Mouse (Mus musculus) ES-Bruce4 (cell line): ENCODE data around the gene Cgnl1. TPM values are rescaled to one million over a fixed set of nuclear protein-coding genes. Genes with fewer than 3 reads are reported as not detected.

Source experiments
- H3K27ac ChIP-seq: 2 replicates; pipeline ENCODE4 v1.5.1; 2012; ENCODE audit warnings: low read length, inconsistent platforms; ENCODE audit not compliant: insufficient read depth
- H3K27me3 ChIP-seq: 2 replicates; pipeline ENCODE4 v1.6.1; 2012; ENCODE audit warnings: mild to moderate bottlenecking, low read length, inconsistent platforms; ENCODE audit not compliant: control insufficient read depth, poor library complexity, insufficient read depth, severe bottlenecking
- H3K36me3 ChIP-seq: 2 replicates; pipeline ENCODE4 v1.6.1; 2012; ENCODE audit warnings: inconsistent platforms, mild to moderate bottlenecking, low read length, moderate library complexity; ENCODE audit not compliant: control insufficient read depth, poor library complexity, insufficient read depth, severe bottlenecking
- H3K4me1 ChIP-seq: one replicate; pipeline ENCODE4 v1.8.1; 2011; ENCODE audit warnings: low read length; ENCODE audit not compliant: control insufficient read depth, insufficient read depth
- H3K4me3 ChIP-seq: 2 replicates; pipeline ENCODE4 v1.5.1; 2011; ENCODE audit warnings: low read depth, mild to moderate bottlenecking, low read length
- H3K9ac ChIP-seq: 2 replicates; pipeline ENCODE4 v1.6.1; 2012; ENCODE audit warnings: low read depth, mild to moderate bottlenecking, inconsistent platforms; ENCODE audit not compliant: poor library complexity, severe bottlenecking
- H3K9me3 ChIP-seq: replicated peaks from 2 replicates; pipeline ENCODE4 v1.6.1; 2012; ENCODE audit warnings: mild to moderate bottlenecking, low read length, inconsistent platforms; ENCODE audit not compliant: control insufficient read depth, poor library complexity, insufficient read depth, severe bottlenecking
- CTCF ChIP-seq: IDR thresholded peaks from one replicate; pipeline ENCODE4 v1.8.1; 2011; ENCODE audit warnings: low read depth, low read length
- EP300 ChIP-seq: IDR thresholded peaks from 2 replicates; pipeline ENCODE4 v1.6.1; 2011; ENCODE audit warnings: low read depth, low read length; ENCODE audit not compliant: insufficient read depth
- POLR2A ChIP-seq: IDR thresholded peaks from one replicate; pipeline ENCODE4 v1.8.1; 2011; ENCODE audit warnings: low read length; ENCODE audit not compliant: insufficient read depth
- polyA plus RNA-seq: library from polyadenylated mRNA; stranded (reverse); fragments of >200 nt; gene quantifications from 2 replicates; pipeline ENCODE4 v1.2.4, GENCODE M21; 2011; ENCODE audit warnings: low read depth; ENCODE audit not compliant: missing spikeins, insufficient read depth, insufficient read length

The Cgnl1 gene
- polyA plus RNA-seq, 1 experiment = 11.3 TPM

DNA sequence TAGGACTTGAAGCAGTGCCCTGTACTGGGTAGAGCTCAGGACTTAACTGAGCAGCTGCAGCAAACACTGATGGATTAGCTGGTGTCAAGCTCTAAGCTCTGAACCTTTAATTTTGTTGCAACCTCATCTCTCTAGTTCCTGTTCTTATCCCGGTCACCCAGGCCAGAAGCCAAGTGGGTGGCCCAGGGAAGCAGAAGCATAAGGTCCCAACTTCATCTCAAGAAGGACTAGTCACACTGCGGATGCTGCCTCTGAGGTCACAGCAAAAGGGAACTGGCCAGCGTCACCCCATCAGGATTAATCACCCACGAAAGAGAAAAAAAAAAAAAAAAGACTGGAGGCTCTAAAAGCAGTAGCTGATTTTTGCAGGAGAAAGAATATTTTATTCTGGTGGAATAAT lies 14.5 kb downstream of the Cgnl1 start:
- H3K9me3 ChIP-seq = peaks cover 3% of the 10 kb centered on the region
- H3K27me3 ChIP-seq = no peaks in the 10 kb centered on the region
- no peak for TF ChIP-seq EP300
- no peak for TF ChIP-seq POLR2A
- no peak for TF ChIP-seq CTCF
- H3K27ac ChIP-seq = no peak overlapping the region
- H3K4me1 ChIP-seq = peaks cover 7% of the 10 kb centered on the region
- H3K9ac ChIP-seq = no peak overlapping the region
- H3K36me3 ChIP-seq = no peaks in the 10 kb centered on the region
- H3K4me3 ChIP-seq = no peak overlapping the region

DNA sequence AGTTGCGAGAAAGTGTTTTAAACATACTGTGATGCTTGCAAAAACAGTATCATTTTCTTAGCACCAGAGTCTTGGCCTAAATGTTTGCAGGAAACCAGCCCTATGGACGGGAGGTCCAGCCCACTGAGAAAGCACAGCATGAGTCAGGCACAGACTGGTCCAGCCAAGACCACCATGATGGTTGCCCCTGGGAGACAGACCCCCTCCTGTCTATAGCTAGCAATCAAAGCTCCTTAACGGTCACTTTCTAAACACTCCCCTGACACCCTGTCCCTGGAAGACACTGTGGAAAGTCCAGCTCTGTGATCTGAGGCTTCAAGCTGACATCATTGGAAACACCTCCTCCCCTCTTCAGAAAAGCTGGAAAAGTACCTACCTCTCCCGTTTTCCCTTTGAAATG lies 17.4 kb downstream of the Cgnl1 start:
- peaks cover 3% of the 10 kb centered on the region for H3K4me1 ChIP-seq
- no peak for TF ChIP-seq EP300
- TF ChIP-seq POLR2A = no peak
- no peak for TF ChIP-seq CTCF

DNA sequence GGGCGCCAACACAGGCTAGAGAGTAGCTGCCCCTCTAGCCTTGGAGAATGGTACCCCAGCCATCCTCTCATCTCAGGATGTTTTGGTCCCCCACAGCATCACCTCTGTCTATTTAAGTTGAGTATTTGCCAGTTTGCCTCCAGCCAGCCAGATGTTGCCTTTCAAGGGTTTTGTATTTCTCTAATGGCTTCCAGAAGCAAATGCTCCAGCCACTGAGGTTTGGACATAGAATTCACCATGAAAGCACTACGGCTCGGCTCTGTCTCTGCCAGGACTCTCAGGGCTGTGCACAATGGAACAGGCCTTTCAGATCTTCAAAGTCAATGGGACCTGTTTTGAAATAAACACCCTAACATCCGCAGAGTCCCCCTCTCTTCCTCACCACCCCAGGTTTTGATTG lies 17.9 kb downstream of the Cgnl1 start:
- H3K27me3 ChIP-seq = no peaks in the 10 kb centered on the region

More for the DNA sequence above, 17.4 kb downstream of the Cgnl1 start:
- Histone ChIP-seq H3K36me3 (no peaks in the 10 kb centered on the region), H3K27ac (no peak overlapping the region), H3K9me3 (no peaks in the 10 kb centered on the region), H3K4me3 (no peak overlapping the region), H3K27me3 (no peaks in the 10 kb centered on the region), H3K9ac (no peak overlapping the region)

DNA sequence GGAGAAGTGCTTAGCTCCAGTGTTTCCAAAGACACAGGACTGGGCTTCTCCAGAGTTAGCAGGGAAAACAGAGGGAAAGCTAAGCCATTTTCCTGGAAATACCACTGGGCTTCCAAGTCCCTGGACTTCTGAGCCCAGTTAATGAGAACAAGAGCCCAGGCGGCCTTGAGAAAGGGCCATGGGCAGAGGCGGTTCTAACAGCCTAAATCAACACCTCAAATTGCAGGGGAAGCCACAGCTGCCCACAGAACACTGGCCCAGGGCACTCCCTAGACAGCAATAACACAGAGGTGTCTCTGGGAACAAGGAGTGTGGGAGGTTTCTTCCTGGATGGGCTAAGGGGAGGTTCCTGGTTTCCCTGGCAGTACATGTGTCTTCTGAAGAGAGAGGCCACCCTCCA lies 18.3 kb downstream of the Cgnl1 start:
- Histone ChIP-seq H3K9me3 (no peaks in the 10 kb centered on the region), H3K9ac (no peak overlapping the region), H3K4me3 (no peak overlapping the region), H3K27me3 (no peaks in the 10 kb centered on the region), H3K27ac (no peak overlapping the region), H3K36me3 (no peaks in the 10 kb centered on the region), H3K4me1 (peaks cover 3% of the 10 kb centered on the region)
- no peak for TF ChIP-seq CTCF
- TF ChIP-seq POLR2A = no peak
- no peak for TF ChIP-seq EP300

More for the DNA sequence above, 17.9 kb downstream of the Cgnl1 start:
- H3K4me1 ChIP-seq = peaks cover 3% of the 10 kb centered on the region
- TF ChIP-seq CTCF (no peak), EP300 (no peak), POLR2A (no peak)
- no peak overlapping the region for H3K27ac ChIP-seq
- no peak overlapping the region for H3K4me3 ChIP-seq
- no peaks in the 10 kb centered on the region for H3K36me3 ChIP-seq
- no peak overlapping the region for H3K9ac ChIP-seq
- no peaks in the 10 kb centered on the region for H3K9me3 ChIP-seq

DNA sequence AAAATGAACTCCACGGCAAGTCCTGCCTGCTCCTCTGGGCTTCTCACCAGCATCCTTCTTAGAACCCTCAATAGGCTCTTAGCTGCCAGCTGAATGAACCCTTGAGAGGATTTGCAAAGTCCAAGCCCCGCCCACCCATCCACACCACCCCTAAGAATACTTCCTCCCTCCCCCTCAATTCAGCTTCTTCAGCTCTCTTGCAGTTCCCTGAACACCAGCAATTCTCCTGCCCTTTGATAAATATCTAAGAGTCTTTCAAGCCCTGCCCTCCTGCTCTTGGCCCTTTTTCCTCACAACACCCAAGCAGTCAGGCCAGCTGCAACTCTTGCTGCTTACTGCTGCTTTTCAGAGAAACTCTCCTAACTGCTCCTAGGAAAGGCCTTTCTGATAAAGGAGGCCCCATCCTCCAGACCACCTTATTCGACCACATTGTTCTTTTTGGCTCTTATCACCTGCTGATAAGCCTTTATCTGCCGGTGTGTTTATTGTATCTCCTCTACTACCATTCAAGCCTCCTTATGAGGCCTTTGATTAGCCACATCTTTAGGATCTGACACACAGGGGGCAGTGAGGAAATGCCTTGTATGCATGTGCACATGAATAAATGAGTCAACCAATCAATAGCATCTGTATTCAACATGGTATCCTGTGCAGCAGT lies 21.3 kb downstream of the Cgnl1 start:
- no peak overlapping the region for H3K27ac ChIP-seq
- H3K4me1 ChIP-seq = no peaks in the 10 kb centered on the region
- no peaks in the 10 kb centered on the region for H3K9me3 ChIP-seq
- H3K9ac ChIP-seq = no peak overlapping the region
- H3K4me3 ChIP-seq = no peak overlapping the region
- TF ChIP-seq POLR2A (no peak), EP300 (no peak), CTCF (no peak)
- no peaks in the 10 kb centered on the region for H3K36me3 ChIP-seq
- H3K27me3 ChIP-seq = no peaks in the 10 kb centered on the region

DNA sequence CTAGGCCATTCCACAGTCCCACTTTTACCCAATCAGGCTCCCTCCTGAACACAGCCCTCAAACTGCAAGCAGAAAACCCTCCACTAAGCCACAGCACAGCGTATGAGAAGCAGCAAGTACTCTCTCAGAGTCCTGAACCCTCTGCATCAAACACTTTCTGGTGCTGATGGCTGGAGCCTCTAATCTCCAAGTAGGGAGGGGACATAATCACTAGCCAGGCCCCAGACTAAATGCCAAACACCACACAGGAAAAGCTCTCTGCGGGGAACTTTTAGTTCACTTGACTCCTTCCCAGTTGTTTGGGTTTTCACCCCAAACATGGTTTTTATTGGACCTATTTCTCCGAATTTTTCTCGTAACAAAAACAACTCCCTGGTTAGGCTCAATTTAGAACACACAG lies 25.0 kb downstream of the Cgnl1 start:
- Histone ChIP-seq H3K9me3 (no peaks in the 10 kb centered on the region), H3K4me3 (no peak overlapping the region), H3K27ac (no peak overlapping the region), H3K36me3 (no peaks in the 10 kb centered on the region), H3K4me1 (no peaks in the 10 kb centered on the region), H3K27me3 (no peaks in the 10 kb centered on the region), H3K9ac (no peak overlapping the region)
- TF ChIP-seq EP300 (no peak), CTCF (no peak), POLR2A (no peak)
